Mouse (Mus musculus) lung, embryonic 16.5 days (tissue): Measurements from ENCODE around the gene Mrpl51. TPM values are rescaled to one million over a fixed set of nuclear protein-coding genes. Genes with fewer than 3 reads are reported as not detected.

ENCODE experiments used
- ATAC-seq: fragments of 200-750 bp; cut with Nextera tagmentation; 2 replicates; pipeline ENCODE4 v1.8.0; 2017; ENCODE audit warnings: low read depth, mild to moderate bottlenecking, moderate library complexity
- H3K27ac ChIP-seq: fragments of 300-500 bp; sonication (generic); 2 replicates; pipeline ENCODE4 v1.5.1; 2014; ENCODE audit warnings: mild to moderate bottlenecking, control low read depth, low read length
- H3K27me3 ChIP-seq: fragments of 300-500 bp; sonication (generic); 2 replicates; pipeline ENCODE4 v1.6.1; 2014; ENCODE audit warnings: low read depth, low read length, mixed read lengths; ENCODE audit not compliant: control insufficient read depth, insufficient read depth
- H3K36me3 ChIP-seq: fragments of 300-500 bp; sonication (generic); 2 replicates; pipeline ENCODE4 v1.6.1; 2014; ENCODE audit warnings: low read length; ENCODE audit not compliant: control insufficient read depth, insufficient read depth
- H3K4me1 ChIP-seq: fragments of 300-500 bp; sonication (generic); replicated peaks from 2 replicates; pipeline ENCODE4 v1.6.1; 2014; ENCODE audit warnings: low read length, mixed read lengths; ENCODE audit not compliant: control insufficient read depth, insufficient read depth
- H3K4me2 ChIP-seq: fragments of 300-500 bp; sonication (generic); 2 replicates; pipeline ENCODE4 v1.6.1; 2014; ENCODE audit warnings: low read depth, low read length, control low read depth
- H3K4me3 ChIP-seq: fragments of 300-500 bp; sonication (generic); 2 replicates; pipeline ENCODE4 v1.5.1; 2014; ENCODE audit warnings: mild to moderate bottlenecking, low read length, control low read depth
- H3K9ac ChIP-seq: fragments of 300-500 bp; sonication (generic); 2 replicates; pipeline ENCODE4 v1.6.1; 2014; ENCODE audit warnings: low read length, control low read depth
- H3K9me3 ChIP-seq: fragments of 300-500 bp; sonication (generic); 2 replicates; pipeline ENCODE4 v1.6.1; 2016; ENCODE audit warnings: low read length; ENCODE audit not compliant: control insufficient read depth
- WGBS: fragments of 180-500 bp; shearing (Covaris S2); extraction: QIAGEN DNeasy Blood & Tissue Kit; methylation state at CpG from one replicate; pipeline ENCODE4 v1.1.7; 2014; 5-methylcytosine and 5-hydroxymethylcytosine counted together
- polyA plus RNA-seq: library from polyadenylated mRNA; unstranded; fragments of >200 nt; fragmentation: Nextera tagmentation; extraction: Ambion mirVana; gene quantifications from 2 replicates; pipeline ENCODE4 v1.2.1, GENCODE M21; 2015

The Mrpl51 gene
- polyA plus RNA-seq, 1 experiment from 2014 or later: 226 TPM

DNA sequence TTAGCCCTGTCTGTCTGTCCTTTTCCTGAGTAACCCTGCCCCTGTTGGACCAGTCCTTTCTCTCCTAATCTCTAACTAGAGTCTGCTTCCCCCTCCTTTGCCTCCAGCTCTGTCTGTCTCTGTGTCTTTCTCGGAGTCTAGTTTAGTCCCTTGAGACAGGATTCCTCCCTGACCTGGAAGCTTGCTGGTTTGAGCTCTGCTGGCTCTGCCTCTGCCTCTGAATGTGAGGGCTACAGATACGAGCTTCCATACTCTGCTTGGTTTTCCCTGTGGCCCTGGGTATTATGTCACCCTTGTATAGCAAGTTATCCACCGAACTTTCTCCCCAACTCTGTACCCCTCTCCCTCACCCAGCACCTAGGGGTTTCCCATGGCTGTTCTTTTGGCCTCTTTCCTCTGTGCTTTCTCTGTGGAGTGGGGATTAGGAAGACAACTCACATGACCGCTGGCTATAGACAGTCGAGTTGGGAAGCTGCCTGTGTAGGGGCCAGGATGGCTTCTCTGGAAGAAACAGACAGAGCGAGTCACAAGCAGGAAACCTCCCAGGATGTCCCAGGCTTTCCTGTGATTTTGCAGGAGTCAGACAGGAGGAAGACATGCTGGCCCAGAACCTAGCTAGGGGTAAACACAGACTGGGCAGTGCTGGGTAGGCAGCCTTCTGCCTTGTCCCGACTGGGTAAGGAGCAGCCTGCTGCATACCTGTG, 42.4 kb downstream of the Mrpl51 start:
- H3K36me3 ChIP-seq: no peaks in the 10 kb centered on the region
- peak; percentile 44; the same call in 1 of the 2 replicates for ATAC-seq
- no peaks in the 10 kb centered on the region for H3K9me3 ChIP-seq
- peak overlapping the region; percentile 51 for H3K27ac ChIP-seq
- WGBS: 43% methylated on average over 7 of the region's 7 CpGs
- peaks cover 16% of the 10 kb centered on the region; the same call in 1 of the 2 replicates for H3K4me1 ChIP-seq
- H3K9ac ChIP-seq: peak overlapping the region; percentile 31; the same call in 1 of the 2 replicates
- no peaks in the 10 kb centered on the region for H3K27me3 ChIP-seq
- H3K4me2 ChIP-seq: peak overlapping the region; percentile 6; the same call in 1 of the 2 replicates
- H3K4me3 ChIP-seq: no peak overlapping the region

DNA sequence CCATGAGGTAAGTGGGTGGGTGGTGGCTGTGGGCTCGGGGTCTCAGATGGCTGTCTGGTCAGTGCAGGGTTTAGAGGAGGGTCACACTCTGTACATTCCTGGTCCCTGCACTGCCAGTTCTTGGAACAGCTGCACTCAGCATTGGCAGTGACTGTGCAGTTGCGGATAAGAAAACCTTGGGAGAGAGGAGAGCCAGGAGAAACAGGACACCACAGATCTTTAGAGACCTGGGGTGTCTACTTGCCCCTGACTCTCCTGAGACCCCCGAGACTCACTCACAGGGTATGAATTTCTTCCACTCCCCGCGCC, 42.9 kb downstream of the Mrpl51 start:
- Histone ChIP-seq H3K27me3 (no peaks in the 10 kb centered on the region), H3K4me2 (peak overlapping the region; percentile 6; the same call in 1 of the 2 replicates), H3K4me3 (no peak overlapping the region), H3K9ac (0 out of 2 replicates have a peak overlapping the region, but pooled peaks have one; percentile 31), H3K27ac (peak overlapping the region; percentile 51; the same call in 1 of the 2 replicates), H3K4me1 (peaks cover 16% of the 10 kb centered on the region; the same call in 1 of the 2 replicates), H3K9me3 (no peaks in the 10 kb centered on the region), H3K36me3 (no peaks in the 10 kb centered on the region)
- 43% methylated on average over 5 of the region's 5 CpGs for WGBS
- no peak for ATAC-seq

DNA sequence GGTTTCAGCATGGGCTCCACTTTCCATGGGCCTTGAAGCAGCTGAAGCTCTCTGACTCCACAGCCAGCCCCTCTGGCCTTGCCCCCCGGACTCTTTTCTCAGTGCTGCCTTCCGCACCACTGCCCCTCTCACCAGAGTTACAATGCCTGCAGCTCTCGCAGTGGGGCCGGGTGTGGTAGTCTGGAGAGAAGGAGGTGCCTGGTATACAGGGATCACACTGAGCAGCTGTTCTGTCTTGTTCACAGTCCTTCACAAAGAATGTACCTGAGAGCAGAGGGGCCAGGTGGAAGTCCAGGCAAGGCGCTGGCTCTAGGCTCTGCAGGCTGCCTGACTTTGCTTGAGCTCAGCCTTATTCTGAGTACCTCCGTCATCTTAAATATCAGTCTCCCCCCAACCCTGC, 44.7 kb downstream of the Mrpl51 start:
- 77% methylated on average over 6 of the region's 6 CpGs for WGBS
- Histone ChIP-seq H3K4me3 (no peak overlapping the region), H3K27me3 (no peaks in the 10 kb centered on the region), H3K4me2 (no peak overlapping the region), H3K9me3 (no peaks in the 10 kb centered on the region), H3K27ac (no peak overlapping the region), H3K4me1 (peaks cover 16% of the 10 kb centered on the region; the same call in 1 of the 2 replicates), H3K9ac (0 out of 2 replicates have a peak overlapping the region, but pooled peaks have one; percentile 2), H3K36me3 (no peaks in the 10 kb centered on the region)
- ATAC-seq: no peak

DNA sequence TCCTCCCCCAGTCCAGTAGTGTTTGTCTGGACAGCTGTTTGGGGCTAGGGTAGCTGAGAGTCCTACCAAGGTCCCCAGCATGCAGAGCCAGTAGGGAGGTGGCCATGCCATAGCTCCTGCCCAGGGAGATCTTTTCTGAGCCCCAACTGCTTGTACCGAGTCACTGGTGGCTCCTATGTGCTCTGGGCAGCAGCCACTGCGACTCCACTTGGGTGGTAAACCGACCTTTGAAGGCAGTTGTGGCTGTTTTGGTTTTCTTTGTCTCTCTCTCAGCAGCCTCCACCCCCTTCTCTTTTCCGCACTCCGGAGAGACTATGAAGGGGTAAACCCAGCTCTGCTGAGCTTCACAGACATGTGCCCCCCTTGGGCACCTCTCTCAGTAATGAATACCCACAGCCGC, 45.2 kb downstream of the Mrpl51 start, which contains the start of gene Cd27:
Gene Cd27, minus strand, starts transcription at position 229 of the 400 bp plus-strand sequence.
- Histone ChIP-seq H3K36me3 (no peaks in the 10 kb centered on the region), H3K4me1 (peaks cover 15% of the 10 kb centered on the region; the same call in 1 of the 2 replicates), H3K9ac (peak within 1 kb of the TSS; percentile 34; the same call in 1 of the 2 replicates), H3K9me3 (no peaks in the 10 kb centered on the region), H3K4me3 (no peak within 1 kb of the TSS), H3K27me3 (no peaks in the 10 kb centered on the region), H3K27ac (no peak within 1 kb of the TSS), H3K4me2 (no peak within 1 kb of the TSS)
- WGBS: 47% methylated on average over 6 of the region's 6 CpGs
- no peak for ATAC-seq

DNA sequence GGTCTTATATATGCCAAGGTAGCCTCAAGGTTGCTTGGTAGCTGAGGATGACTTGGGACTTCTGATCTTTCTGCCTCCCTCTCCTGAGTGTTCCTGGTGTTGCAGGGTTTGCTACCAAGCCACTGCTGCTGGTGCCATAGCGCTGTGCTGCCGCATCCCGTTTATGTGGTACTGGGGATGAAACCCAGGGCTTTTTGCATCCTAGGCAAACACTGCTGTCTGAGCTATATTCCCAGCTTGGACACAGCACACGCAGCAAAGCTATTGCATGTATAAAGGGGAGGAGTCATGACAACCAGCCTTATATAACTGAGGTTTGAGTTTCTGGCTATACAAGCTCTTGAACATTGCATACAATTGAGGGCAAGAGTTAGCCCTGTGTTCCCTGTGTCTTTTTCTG, 45.8 kb downstream of the Mrpl51 start:
- Histone ChIP-seq H3K36me3 (no peaks in the 10 kb centered on the region), H3K4me3 (no peak overlapping the region), H3K27ac (no peak overlapping the region), H3K4me2 (no peak overlapping the region), H3K9me3 (no peaks in the 10 kb centered on the region), H3K9ac (no peak overlapping the region), H3K27me3 (no peaks in the 10 kb centered on the region), H3K4me1 (peaks cover 9% of the 10 kb centered on the region; the same call in 1 of the 2 replicates)
- 76% methylated on average over 4 of the region's 4 CpGs for WGBS
- ATAC-seq: no peak

DNA sequence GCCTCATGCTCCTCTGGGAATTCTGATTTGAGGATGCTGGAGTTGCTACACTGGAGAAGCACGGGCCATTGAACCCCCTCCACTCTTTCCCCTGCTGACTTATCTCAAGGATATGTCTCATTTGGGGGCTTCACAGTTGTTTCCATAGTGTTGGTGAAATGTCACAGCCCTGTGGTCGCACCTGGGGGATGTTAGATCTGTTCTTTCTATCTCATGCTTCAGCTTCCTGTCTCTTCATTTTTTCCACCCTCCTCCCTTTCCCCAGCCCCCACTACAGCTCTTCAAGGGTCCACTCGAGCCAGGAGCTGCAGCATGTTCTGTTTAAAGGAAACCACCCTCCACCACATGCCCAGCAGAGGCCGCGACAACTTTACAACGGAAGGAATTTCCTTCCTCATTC, 46.8 kb downstream of the Mrpl51 start:
- no peak overlapping the region for H3K4me3 ChIP-seq
- no peaks in the 10 kb centered on the region for H3K9me3 ChIP-seq
- 27% methylated on average over 6 of the region's 6 CpGs for WGBS
- no peak overlapping the region for H3K4me2 ChIP-seq
- peaks cover 8% of the 10 kb centered on the region; the same call in 1 of the 2 replicates for H3K4me1 ChIP-seq
- peak; percentile 34; the same call in 1 of the 2 replicates for ATAC-seq
- no peaks in the 10 kb centered on the region for H3K27me3 ChIP-seq
- H3K27ac ChIP-seq: no peak overlapping the region
- no peak overlapping the region for H3K9ac ChIP-seq
- no peaks in the 10 kb centered on the region for H3K36me3 ChIP-seq

DNA sequence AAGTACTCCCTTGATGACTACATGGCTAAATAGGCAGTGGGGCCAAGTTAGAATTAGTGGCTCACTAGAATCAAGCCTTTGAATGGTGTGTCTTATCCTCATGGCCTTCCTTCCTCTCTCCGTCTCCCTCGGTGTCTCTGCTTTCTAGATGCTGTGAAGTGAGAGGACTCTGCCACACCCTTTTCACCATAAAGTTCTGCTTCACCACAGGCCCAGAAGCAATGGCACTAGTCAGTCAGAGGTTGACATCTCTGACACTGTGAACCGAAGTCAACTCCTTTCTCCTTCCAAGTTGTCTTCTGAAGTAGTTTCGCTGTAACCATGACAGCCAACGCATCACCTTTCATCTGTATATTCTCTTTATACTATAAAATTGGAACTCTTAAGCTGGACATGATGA, 47.9 kb downstream of the Mrpl51 start:
- Histone ChIP-seq H3K4me2 (no peak overlapping the region), H3K36me3 (no peaks in the 10 kb centered on the region), H3K4me3 (no peak overlapping the region), H3K27ac (no peak overlapping the region), H3K9ac (no peak overlapping the region), H3K9me3 (no peaks in the 10 kb centered on the region), H3K4me1 (peaks cover 2% of the 10 kb centered on the region; the same call in 1 of the 2 replicates), H3K27me3 (no peaks in the 10 kb centered on the region)
- 89% methylated on average over 5 of the region's 5 CpGs for WGBS
- no peak for ATAC-seq

DNA sequence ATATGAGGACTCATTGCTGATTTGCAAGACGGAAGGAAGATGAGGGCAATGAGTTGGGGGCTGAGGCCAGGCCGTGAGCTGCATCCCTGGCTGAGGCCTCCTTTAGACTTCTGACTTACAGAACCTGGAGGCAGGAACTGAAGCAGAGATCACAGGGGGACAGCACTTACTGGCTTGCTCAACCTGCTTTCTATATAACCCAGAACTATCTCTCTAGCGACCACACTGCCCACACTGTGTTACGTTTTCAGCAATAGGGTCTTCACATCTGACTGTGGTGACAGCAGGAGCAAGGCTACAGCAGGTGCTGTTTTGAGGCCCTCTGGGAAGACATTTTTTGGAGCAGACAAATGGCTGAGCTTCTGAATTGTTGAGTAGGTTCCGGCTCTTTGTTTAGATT, 49.0 kb downstream of the Mrpl51 start:
- WGBS: 68% methylated on average over 5 of the region's 5 CpGs
- no peak for ATAC-seq

DNA sequence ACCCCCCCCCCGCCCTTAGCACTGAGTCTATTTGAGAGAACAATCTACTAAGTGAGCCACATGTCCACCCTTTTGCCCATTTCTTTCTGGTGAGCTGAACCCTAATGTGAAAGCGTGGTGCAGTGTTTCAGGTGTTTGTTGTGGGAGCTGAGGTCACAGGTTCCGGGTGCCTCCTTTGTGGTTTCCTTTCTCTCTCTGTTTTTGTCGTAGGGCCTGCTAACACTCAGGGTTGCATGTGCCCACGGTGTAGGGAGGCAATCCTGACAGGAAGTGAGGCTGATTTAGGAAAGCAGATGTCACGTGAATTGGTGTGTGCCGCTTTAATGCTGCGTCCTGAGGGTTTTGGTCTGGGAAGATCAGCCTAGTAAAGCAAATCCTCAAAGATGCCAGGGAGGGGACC, 50.0 kb downstream of the Mrpl51 start:
- H3K9ac ChIP-seq: no peak overlapping the region
- H3K4me3 ChIP-seq: no peak overlapping the region
- H3K4me2 ChIP-seq: no peak overlapping the region
- H3K36me3 ChIP-seq: no peaks in the 10 kb centered on the region
- WGBS: 73% methylated on average over 8 of the region's 8 CpGs
- no peaks in the 10 kb centered on the region; the same call in 1 of the 2 replicates for H3K4me1 ChIP-seq
- H3K9me3 ChIP-seq: no peaks in the 10 kb centered on the region
- H3K27me3 ChIP-seq: no peaks in the 10 kb centered on the region
- ATAC-seq: no peak
- H3K27ac ChIP-seq: no peak overlapping the region

More for the DNA sequence above, 49.0 kb downstream of the Mrpl51 start:
- H3K9me3 ChIP-seq: no peaks in the 10 kb centered on the region
- no peak overlapping the region for H3K4me3 ChIP-seq
- H3K9ac ChIP-seq: no peak overlapping the region
- no peaks in the 10 kb centered on the region for H3K36me3 ChIP-seq
- no peak overlapping the region for H3K4me2 ChIP-seq
- H3K4me1 ChIP-seq: no peaks in the 10 kb centered on the region; the same call in 1 of the 2 replicates
- H3K27me3 ChIP-seq: no peaks in the 10 kb centered on the region
- no peak overlapping the region for H3K27ac ChIP-seq
